Comparison of ENCODE assay signal across 9 mouse cellular contexts in the genomic region with DNA sequence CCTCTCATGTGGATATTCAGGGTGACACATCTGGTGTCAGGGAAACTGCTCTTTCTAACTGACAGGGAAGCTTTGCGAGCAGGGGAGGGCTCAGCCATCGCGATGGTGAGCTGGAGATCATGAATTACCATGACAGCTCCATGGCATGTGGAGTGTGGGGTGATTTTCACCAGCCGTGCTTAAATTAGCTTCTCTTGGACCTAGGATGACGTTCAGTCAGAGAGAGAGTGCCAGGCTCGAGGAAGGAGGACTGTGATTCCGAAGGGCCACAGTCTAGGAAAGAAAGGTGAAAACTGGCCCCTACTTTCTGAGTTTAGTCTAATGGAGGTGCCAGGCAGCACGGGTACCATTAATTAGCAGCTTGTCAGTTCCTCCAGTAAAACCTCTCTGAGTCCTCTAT.
A peak's percentile ranks its signal among the peaks of the same experiment; 100 is the strongest.
DNase-seq lines count a peak whose midpoint lies in the region; ATAC-seq and TF ChIP-seq lines count a peak whose summit lies in the region.
"Had no signal": no experiment of that assay in that cellular context is flagged by ENCODE, and none has a peak within 500 bp of the region (broad histone marks: within the 10 kb centered on the region; RNA-seq: fewer than 3 reads in every experiment).

No protein-coding gene starts in this region.

- DNase-seq in cerebellum, postnatal 10 days: peak; percentile 54 to 58
- no peak for DNase-seq in cerebellum, adult 2 months
- peak; percentile 29 for DNase-seq in embryo, embryonic 11.5 days (ENCODE audit: low read depth, low spot score)
- DNase-seq in heart, postnatal 0 days (ENCODE audit: low spot score): peak; percentile 31
- no peak for DNase-seq in spleen, postnatal 4 days (ENCODE audit: low spot score in 2 of 2)
- no peak for DNase-seq in ovary, adult 18-20 months (ENCODE audit: low spot score)
- DNase-seq in cerebellum, adult 11 months: no peak

- TF ChIP-seq CTCF in cerebellum, adult 2 months (IDR thresholded peaks at IDR 0.05; ENCODE audit: borderline replicate concordance, insufficient read depth, low read depth, low read length): no peak
- TF ChIP-seq CTCF in heart, postnatal 0 days (IDR thresholded peaks at IDR 0.05; ENCODE audit: low read depth): no peak

- TF ChIP-seq POLR2A in cerebellum, adult 2 months (IDR thresholded peaks at IDR 0.05; ENCODE audit: borderline replicate concordance, insufficient read depth, low read length): no peak

- H3K4me3 ChIP-seq in cerebellum, adult 2 months (replicated peaks; ENCODE audit: insufficient read depth, low read depth, low read length): no peak overlapping the region
- H3K4me3 ChIP-seq in heart, postnatal 0 days (ENCODE audit: low read depth, low read length): no peak overlapping the region
- H3K4me3 ChIP-seq in midbrain, embryonic 12.5 days: no peak overlapping the region
- H3K4me3 ChIP-seq: stomach, embryonic 15.5 days had no signal

- no peaks in the 10 kb centered on the region for H3K36me3 ChIP-seq in heart, postnatal 0 days (replicated peaks; ENCODE audit: control insufficient read depth, insufficient read depth, low read length)
- H3K36me3 ChIP-seq in midbrain, embryonic 12.5 days: no peaks in the 10 kb centered on the region
- H3K36me3 ChIP-seq: stomach, embryonic 15.5 days had no signal

- no peaks in the 10 kb centered on the region for H3K27me3 ChIP-seq in cerebellum, adult 2 months (ENCODE audit: control insufficient read depth, insufficient read depth, low read length)
- H3K27me3 ChIP-seq in heart, postnatal 0 days (ENCODE audit: control insufficient read depth, insufficient read depth, low read length): no peaks in the 10 kb centered on the region
- H3K27me3 ChIP-seq in midbrain, embryonic 12.5 days: no peaks in the 10 kb centered on the region; the same call in 1 of the 2 replicates
- H3K27me3 ChIP-seq: stomach, embryonic 15.5 days had no signal

- H3K4me1 ChIP-seq in cerebellum, adult 2 months (ENCODE audit: control insufficient read depth, insufficient read depth, low read length): peaks cover 18% of the 10 kb centered on the region
- H3K4me1 ChIP-seq in heart, postnatal 0 days (ENCODE audit: control insufficient read depth, insufficient read depth): peaks cover 22% of the 10 kb centered on the region
- H3K4me1 ChIP-seq in midbrain, embryonic 12.5 days: peaks cover 41% of the 10 kb centered on the region

- WGBS in cerebellum, adult 2 months: 23% methylated on average over 8 of the region's 8 CpGs
- WGBS in heart, postnatal 0 days: 22% methylated on average over 8 of the region's 8 CpGs
- 38% methylated on average over 8 of the region's 8 CpGs for WGBS in midbrain, embryonic 12.5 days

- no peak for TF ChIP-seq EP300 in heart, postnatal 0 days (IDR thresholded peaks at IDR 0.05; ENCODE audit: low read depth)

- no peaks in the 10 kb centered on the region for H3K9me3 ChIP-seq in heart, postnatal 0 days (replicated peaks; ENCODE audit: control insufficient read depth, low read length)
- H3K9me3 ChIP-seq in midbrain, embryonic 12.5 days: no peaks in the 10 kb centered on the region
- H3K9me3 ChIP-seq: stomach, embryonic 15.5 days had no signal

- peak; percentile 79 for ATAC-seq in heart, postnatal 0 days (ENCODE audit: insufficient read depth, low read depth)
- no peak; the same call in 1 of the 2 replicates for ATAC-seq in midbrain, embryonic 12.5 days (ENCODE audit: low FRiP score, low read depth)

- H3K27ac ChIP-seq in cerebellum, adult 2 months (ENCODE audit: insufficient read depth, low read length): no peak overlapping the region
- no peak overlapping the region for H3K27ac ChIP-seq in heart, postnatal 0 days (ENCODE audit: low read depth)
- peak overlapping the region; percentile 52; the same call in 1 of the 2 replicates for H3K27ac ChIP-seq in midbrain, embryonic 12.5 days (replicated peaks)
- H3K27ac ChIP-seq: stomach, embryonic 15.5 days had no signal

- no peak overlapping the region for H3K9ac ChIP-seq in heart, postnatal 0 days (replicated peaks; ENCODE audit: low read depth, low read length)
- H3K9ac ChIP-seq in midbrain, embryonic 12.5 days (replicated peaks): no peak overlapping the region
- H3K9ac ChIP-seq: stomach, embryonic 15.5 days had no signal

- peak overlapping the region; percentile 8; the same call in 1 of the 2 replicates for H3K4me2 ChIP-seq in heart, postnatal 0 days (ENCODE audit: low read depth, low read length)
- no peak overlapping the region for H3K4me2 ChIP-seq in midbrain, embryonic 12.5 days (replicated peaks)
- H3K4me2 ChIP-seq: stomach, embryonic 15.5 days had no signal

Comparison
In these comparisons a context has a peak if more than half of its experiments do, and no peak if none do; other contexts are left out.
1. DNase-seq: peak in cerebellum, postnatal 10 days (2 of 2), embryo, embryonic 11.5 days (single experiment) and heart, postnatal 0 days (single experiment); none in cerebellum, adult 2 months (0 of 2), spleen, postnatal 4 days (0 of 2), ovary, adult 18-20 months (single experiment) and cerebellum, adult 11 months (single experiment).